Mouse (Mus musculus) bone marrow macrophage, adult 2 months (primary cell): ENCODE results near the gene Stip1. TPM values are rescaled to one million over a fixed set of nuclear protein-coding genes. Genes with fewer than 3 reads are reported as not detected.
"Not testable (repeated sequence)": the region's sequence is repeated elsewhere in the genome, so short reads cannot be mapped to it uniquely, and the experiment has no call there.

Experiments
- H3K27ac ChIP-seq: 2 replicates; pipeline ENCODE4 v1.5.1; 2012; ENCODE audit warnings: low read depth, low read length; ENCODE audit not compliant: insufficient read depth
- H3K4me1 ChIP-seq: 2 replicates; pipeline ENCODE4 v1.6.1; 2012; ENCODE audit warnings: low read length; ENCODE audit not compliant: control insufficient read depth, insufficient read depth
- H3K4me3 ChIP-seq: 2 replicates; pipeline ENCODE4 v1.5.1; 2012; ENCODE audit warnings: mild to moderate bottlenecking, low read length, moderate library complexity; ENCODE audit not compliant: insufficient read depth
- CTCF ChIP-seq: IDR thresholded peaks from 2 replicates; pipeline ENCODE4 v1.5.1; 2012; ENCODE audit warnings: low read depth, mild to moderate bottlenecking, low read length, moderate library complexity
- POLR2A ChIP-seq: IDR thresholded peaks from 2 replicates; pipeline ENCODE4 v1.6.1; 2012; ENCODE audit warnings: mild to moderate bottlenecking, low read depth, low read length, borderline replicate concordance
- polyA plus RNA-seq: library from polyadenylated mRNA; stranded (reverse); fragments of >200 nt; gene quantifications from 2 replicates; pipeline ENCODE4 v1.2.4, GENCODE M21; 2012; ENCODE audit not compliant: missing spikeins, insufficient read depth, insufficient read length

The Stip1 gene
- polyA plus RNA-seq, 1 experiment = 56.2 TPM

GRCm38 (mm10) chr19:6995255-6995991 lies 44.3 kb downstream of the Stip1 start:
- H3K4me1 ChIP-seq = peaks cover 13% of the 10 kb centered on the region
- H3K27ac ChIP-seq = no peak overlapping the region
- H3K4me3 ChIP-seq = peak overlapping the region; percentile 57
- TF ChIP-seq CTCF (no peak), POLR2A (no peak)

GRCm38 (mm10) chr19:6994489-6994888 lies 45.3 kb downstream of the Stip1 start:
- H3K4me1 ChIP-seq = peaks cover 13% of the 10 kb centered on the region

GRCm38 (mm10) chr19:6994002-6994401 lies 45.8 kb downstream of the Stip1 start:
- Histone ChIP-seq H3K27ac (no peak overlapping the region), H3K4me3 (no peak overlapping the region), H3K4me1 (peaks cover 13% of the 10 kb centered on the region)
- no peak for TF ChIP-seq POLR2A
- no peak for TF ChIP-seq CTCF

More at GRCm38 (mm10) chr19:6994489-6994888, 45.3 kb downstream of the Stip1 start:
- H3K4me3 ChIP-seq = no peak overlapping the region
- no peak overlapping the region for H3K27ac ChIP-seq
- TF ChIP-seq CTCF = no peak
- no peak for TF ChIP-seq POLR2A

- Histone ChIP-seq H3K4me3 (peak overlapping the region; percentile 53), H3K4me1 (peaks cover 14% of the 10 kb centered on the region), H3K27ac (peak overlapping the region; percentile 12)
- no peak for TF ChIP-seq POLR2A
- TF ChIP-seq CTCF = no peak
Measured at GRCm38 (mm10) chr19:6993011-6993770, 46.6 kb downstream of the Stip1 start.

- peaks cover 17% of the 10 kb centered on the region for H3K4me1 ChIP-seq
- peak within 1 kb of the TSS; percentile 70 for H3K4me3 ChIP-seq
- TF ChIP-seq CTCF (no peak), POLR2A (no peak)
- peak within 1 kb of the TSS; percentile 12 for H3K27ac ChIP-seq
Measured at GRCm38 (mm10) chr19:6992011-6992858, 47.5 kb downstream of the Stip1 start, which contains the start of gene Dnajc4. Dnajc4 (minus strand) TSS chr19:6992572.

- H3K27ac ChIP-seq, H3K4me3 ChIP-seq: not testable (repeated sequence)
- peaks cover 16% of the 10 kb centered on the region for H3K4me1 ChIP-seq
Measured at GRCm38 (mm10) chr19:6991166-6991565, 48.6 kb downstream of the Stip1 start.

GRCm38 (mm10) chr19:6990712-6991111 lies 49.1 kb downstream of the Stip1 start:
- Histone ChIP-seq H3K4me1 (peaks cover 20% of the 10 kb centered on the region), H3K4me3 (no peak overlapping the region), H3K27ac (no peak overlapping the region)
- TF ChIP-seq CTCF (no peak), POLR2A (no peak)

- TF ChIP-seq POLR2A (no peak), CTCF (no peak)
- no peak overlapping the region for H3K4me3 ChIP-seq
- H3K4me1 ChIP-seq = peaks cover 14% of the 10 kb centered on the region
- no peak overlapping the region for H3K27ac ChIP-seq
Measured at GRCm38 (mm10) chr19:6989251-6989650, 50.5 kb downstream of the Stip1 start.

- H3K4me1 ChIP-seq = peaks cover 13% of the 10 kb centered on the region
- TF ChIP-seq POLR2A = no peak
- no peak for TF ChIP-seq CTCF
- H3K4me3 ChIP-seq = peak overlapping the region; percentile 72
- H3K27ac ChIP-seq = peak overlapping the region; percentile 43
Measured at GRCm38 (mm10) chr19:6987904-6988285, 51.9 kb downstream of the Stip1 start.
